Mouse (Mus musculus): Measurements from ENCODE around the gene Tlk1. TPM values are rescaled to one million over a fixed set of nuclear protein-coding genes. Genes with fewer than 3 reads are reported as not detected.

Gene Tlk1
- polyA plus RNA-seq, 1 experiment from 2014 or later, result 18.0 TPM

DNA sequence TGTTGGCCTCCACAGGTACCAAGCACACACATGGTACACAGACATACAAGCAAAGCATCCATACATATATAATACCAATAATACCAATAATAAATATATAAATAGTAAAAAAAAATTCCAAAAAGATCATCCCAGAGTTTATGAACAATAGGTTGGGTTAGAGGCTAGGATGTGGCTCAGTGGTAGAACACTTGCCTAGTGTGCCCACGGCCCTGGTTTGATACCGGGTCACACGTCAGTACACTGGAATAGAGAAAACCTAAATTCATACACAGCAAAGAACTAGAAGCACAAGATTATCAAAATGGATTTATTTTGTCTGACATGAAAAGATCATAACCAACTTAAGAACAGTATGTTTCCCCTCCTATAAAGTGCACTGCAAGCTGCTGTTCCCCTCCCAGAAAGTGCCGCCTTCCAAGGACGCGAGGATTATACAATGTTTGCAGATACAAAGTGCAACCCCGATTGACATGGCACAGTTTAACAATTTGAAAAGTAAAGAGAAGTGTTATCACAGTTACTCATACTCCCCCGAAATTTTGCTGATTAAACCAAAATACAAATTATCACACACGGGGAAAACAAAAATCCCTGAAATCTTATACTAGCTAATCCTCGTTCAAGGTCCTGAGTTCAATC lies 6.3 kb upstream of the Tlk1 start:
- ATAC-seq (ENCODE audit: extremely low read depth, insufficient number of reproducible peaks, low FRiP score, low TSS enrichment), result no peak
- WGBS, result 83% methylated on average over 10 of the region's 10 CpGs

DNA sequence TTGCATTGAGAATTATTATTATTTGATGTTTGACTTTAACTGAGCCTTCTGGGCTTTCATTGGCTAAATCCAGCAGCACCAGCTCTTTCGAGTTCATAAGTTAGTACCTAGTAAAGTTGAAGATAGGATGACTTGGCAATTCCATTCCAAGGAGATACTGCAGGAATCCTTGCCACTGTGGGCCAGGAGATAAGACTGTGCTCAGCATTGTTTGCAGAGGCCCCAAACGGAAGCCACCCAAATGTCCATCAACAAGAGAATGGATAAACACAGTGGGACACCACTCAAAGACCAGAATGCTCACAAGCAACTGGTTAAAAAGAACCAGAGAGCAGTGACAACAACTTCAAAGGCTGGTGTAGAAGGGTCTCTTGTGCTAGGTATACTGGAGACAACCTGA lies 5.2 kb upstream of the Tlk1 start:
- Histone ChIP-seq H3K4me2 (no peak overlapping the region), H3K27me3 (replicated peaks) (no peaks in the 10 kb centered on the region), H3K27ac (replicated peaks) (no peak overlapping the region), H3K36me3 (no peaks in the 10 kb centered on the region), H3K9ac (no peak overlapping the region), H3K4me3 (no peak overlapping the region), H3K9me3 (no peaks in the 10 kb centered on the region), H3K4me1 (peaks cover 12% of the 10 kb centered on the region)
- no peak for ATAC-seq (ENCODE audit: extremely low read depth, insufficient number of reproducible peaks, low FRiP score, low TSS enrichment)
- WGBS, result 28% methylated on average over 2 of the region's 2 CpGs

More for the DNA sequence above, 6.3 kb upstream of the Tlk1 start:
- Histone ChIP-seq H3K27me3 (replicated peaks) (no peaks in the 10 kb centered on the region), H3K4me2 (no peak overlapping the region), H3K9me3 (no peaks in the 10 kb centered on the region), H3K9ac (no peak overlapping the region), H3K4me3 (no peak overlapping the region), H3K27ac (replicated peaks) (no peak overlapping the region), H3K4me1 (peaks cover 5% of the 10 kb centered on the region), H3K36me3 (no peaks in the 10 kb centered on the region)

- H3K36me3 ChIP-seq, result no peaks in the 10 kb centered on the region
- H3K9ac ChIP-seq, result no peak overlapping the region
- no peaks in the 10 kb centered on the region for H3K27me3 ChIP-seq (replicated peaks)
- no peak for ATAC-seq (ENCODE audit: extremely low read depth, insufficient number of reproducible peaks, low FRiP score, low TSS enrichment)
- WGBS, result 73% methylated on average over 5 of the region's 5 CpGs
- no peak overlapping the region for H3K27ac ChIP-seq (replicated peaks)
- H3K4me1 ChIP-seq, result peaks cover 12% of the 10 kb centered on the region
- no peak overlapping the region for H3K4me2 ChIP-seq
- no peaks in the 10 kb centered on the region for H3K9me3 ChIP-seq
- H3K4me3 ChIP-seq, result no peak overlapping the region
These were observed 4.5 kb upstream of the Tlk1 start for GRCm38 (mm10) chr2:70829946-70830610.

DNA sequence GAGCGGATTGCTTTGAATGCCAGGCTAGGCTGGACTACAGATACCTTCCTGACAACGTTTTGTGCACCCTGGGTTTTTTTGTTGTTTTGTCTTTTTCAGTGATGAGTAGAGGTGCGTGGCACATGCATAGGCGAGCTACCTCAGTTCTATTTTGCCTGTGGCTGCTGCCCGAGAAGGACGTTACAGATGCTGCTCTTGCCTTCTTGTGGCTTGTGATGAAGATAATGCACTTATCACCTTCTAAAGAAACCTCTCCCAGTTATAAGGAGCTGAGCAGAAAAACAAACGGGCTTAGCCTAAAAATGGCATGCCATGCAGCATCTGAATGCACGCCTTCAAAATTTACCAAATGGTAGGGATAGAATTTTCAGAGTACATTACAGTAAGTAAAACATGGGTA lies 2.3 kb upstream of the Tlk1 start:
- no peaks in the 10 kb centered on the region for H3K27me3 ChIP-seq (replicated peaks)
- no peak overlapping the region for H3K4me3 ChIP-seq
- peaks cover 21% of the 10 kb centered on the region for H3K4me1 ChIP-seq
- H3K4me2 ChIP-seq, result no peak overlapping the region
- ATAC-seq (ENCODE audit: extremely low read depth, insufficient number of reproducible peaks, low FRiP score, low TSS enrichment), result no peak
- H3K9me3 ChIP-seq, result no peaks in the 10 kb centered on the region
- H3K27ac ChIP-seq (replicated peaks), result no peak overlapping the region
- 58% methylated on average over 8 of the region's 8 CpGs for WGBS
- no peaks in the 10 kb centered on the region for H3K36me3 ChIP-seq
- no peak overlapping the region for H3K9ac ChIP-seq

DNA sequence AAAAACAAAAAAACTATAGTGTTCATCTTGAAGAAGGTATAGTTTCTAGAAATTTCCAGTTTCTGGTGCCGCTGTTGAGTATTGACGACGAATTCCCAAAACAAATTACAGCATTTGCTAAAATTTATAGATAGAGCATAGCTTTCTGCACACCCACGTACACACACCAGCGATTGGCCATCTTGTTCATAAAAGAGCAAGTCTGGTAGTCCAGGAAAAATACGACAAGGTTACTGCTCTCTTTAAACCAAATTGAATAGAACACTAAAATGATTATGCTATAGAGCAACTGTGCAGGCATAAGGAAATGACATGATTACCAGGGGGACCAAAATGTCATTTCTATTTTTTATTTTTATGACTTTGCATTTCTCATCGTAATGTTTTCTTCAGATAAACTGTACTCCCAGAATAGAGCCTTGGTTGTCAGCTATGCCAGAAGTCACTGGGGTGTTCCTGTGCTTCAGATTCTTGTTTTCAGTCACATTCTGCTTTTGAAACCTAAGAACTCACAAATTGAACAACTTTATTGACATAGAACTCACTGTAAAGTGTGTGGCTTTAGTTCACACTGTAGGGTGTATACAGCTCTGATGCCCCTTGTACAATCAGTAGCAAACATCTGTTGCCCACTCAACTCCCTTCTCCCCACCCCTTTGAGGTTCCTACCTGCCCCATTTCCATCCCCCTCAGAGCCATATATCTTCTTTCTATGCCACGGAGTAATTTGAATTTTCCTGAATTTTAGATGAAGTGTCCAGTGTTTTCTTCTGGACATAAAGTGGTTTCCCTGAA lies 1.1 kb upstream of the Tlk1 start:
- H3K27me3 ChIP-seq (replicated peaks), result no peaks in the 10 kb centered on the region
- peak overlapping the region; percentile 93 for H3K4me3 ChIP-seq
- 74% methylated on average over 8 of the region's 8 CpGs for WGBS
- peak overlapping the region; percentile 55; the same call in 1 of the 2 replicates for H3K9ac ChIP-seq
- no peaks in the 10 kb centered on the region for H3K36me3 ChIP-seq
- no peaks in the 10 kb centered on the region for H3K9me3 ChIP-seq
- peak overlapping the region; percentile 100 for H3K27ac ChIP-seq (replicated peaks)
- H3K4me2 ChIP-seq, result peak overlapping the region; percentile 86
- ATAC-seq (ENCODE audit: extremely low read depth, insufficient number of reproducible peaks, low FRiP score, low TSS enrichment), result no peak
- peaks cover 32% of the 10 kb centered on the region for H3K4me1 ChIP-seq

GRCm38 (mm10) chr2:70824838-70825370 lies 624 bp downstream of the Tlk1 start:
- no peaks in the 10 kb centered on the region for H3K36me3 ChIP-seq
- H3K4me2 ChIP-seq, result peak overlapping the region; percentile 86
- peaks cover 42% of the 10 kb centered on the region for H3K4me1 ChIP-seq
- peak overlapping the region; percentile 100 for H3K27ac ChIP-seq (replicated peaks)
- no peaks in the 10 kb centered on the region for H3K9me3 ChIP-seq
- H3K4me3 ChIP-seq, result peak overlapping the region; percentile 93
- no peaks in the 10 kb centered on the region for H3K27me3 ChIP-seq (replicated peaks)
- peak; percentile 44 for ATAC-seq (ENCODE audit: extremely low read depth, insufficient number of reproducible peaks, low FRiP score, low TSS enrichment)
- under 1% methylated on average over 58 of the region's 59 CpGs for WGBS
- peak overlapping the region; percentile 100 for H3K9ac ChIP-seq

DNA sequence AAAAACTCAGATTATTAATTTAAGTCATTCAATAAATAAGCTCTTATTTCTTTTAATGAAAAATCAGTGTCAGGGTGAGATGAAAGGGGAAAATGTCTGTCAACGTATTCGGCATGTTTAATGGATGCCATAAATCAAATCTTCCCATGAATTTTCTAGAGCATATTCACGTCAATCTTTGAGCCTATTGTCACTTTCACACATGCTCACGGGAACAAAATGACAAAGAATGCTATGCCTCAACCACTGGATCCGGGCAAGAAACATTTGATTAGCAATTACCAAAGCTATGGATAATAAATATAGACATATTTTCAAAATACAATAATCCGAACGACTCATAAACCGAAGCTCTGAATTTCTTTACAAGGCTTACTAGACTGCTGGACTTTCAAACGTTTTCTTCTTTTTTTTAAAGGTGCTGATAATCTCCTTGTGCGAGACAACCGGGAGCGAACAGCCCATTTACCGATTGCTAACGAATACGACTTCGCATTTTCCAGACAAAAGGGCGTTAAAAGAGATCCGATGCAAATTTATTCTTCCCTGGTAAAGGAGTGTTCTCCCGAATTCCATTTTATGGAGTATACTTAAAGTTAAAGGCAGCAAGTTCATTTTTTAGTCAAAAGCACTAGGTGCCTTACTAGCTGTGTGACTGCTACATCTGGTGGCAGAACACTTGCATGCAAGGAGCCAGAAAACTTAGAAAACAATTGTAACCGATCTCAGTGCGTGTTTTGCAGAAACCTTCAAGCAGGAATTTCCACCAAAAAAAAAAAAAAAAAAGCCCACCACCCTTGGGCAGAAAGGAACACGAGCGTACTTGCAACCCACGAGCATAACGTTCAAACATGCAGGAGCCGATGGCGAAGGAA lies 1.4 kb downstream of the Tlk1 start:
- Histone ChIP-seq H3K9me3 (no peaks in the 10 kb centered on the region), H3K4me1 (peaks cover 44% of the 10 kb centered on the region), H3K4me2 (peak overlapping the region; percentile 86), H3K27me3 (replicated peaks) (no peaks in the 10 kb centered on the region), H3K36me3 (no peaks in the 10 kb centered on the region), H3K9ac (peak overlapping the region; percentile 100), H3K27ac (replicated peaks) (peak overlapping the region; percentile 100), H3K4me3 (peak overlapping the region; percentile 93)
- no peak for ATAC-seq (ENCODE audit: extremely low read depth, insufficient number of reproducible peaks, low FRiP score, low TSS enrichment)
- 1% methylated on average over 27 of the region's 27 CpGs for WGBS

- H3K9me3 ChIP-seq, result no peaks in the 10 kb centered on the region
- ATAC-seq (ENCODE audit: extremely low read depth, insufficient number of reproducible peaks, low FRiP score, low TSS enrichment), result no peak
- peak overlapping the region; percentile 100; the same call in 1 of the 2 replicates for H3K9ac ChIP-seq
- 17% methylated on average over 5 of the region's 5 CpGs for WGBS
- no peaks in the 10 kb centered on the region for H3K36me3 ChIP-seq
- no peak overlapping the region for H3K27ac ChIP-seq (replicated peaks)
- H3K4me3 ChIP-seq, result peak overlapping the region; percentile 93
- peak overlapping the region; percentile 86 for H3K4me2 ChIP-seq
- H3K4me1 ChIP-seq, result peaks cover 50% of the 10 kb centered on the region
- no peaks in the 10 kb centered on the region for H3K27me3 ChIP-seq (replicated peaks)
These were observed 2.1 kb downstream of the Tlk1 start for GRCm38 (mm10) chr2:70823434-70823833.

GRCm38 (mm10) chr2:70816939-70817338 lies 8.6 kb downstream of the Tlk1 start:
- peaks cover 54% of the 10 kb centered on the region for H3K4me1 ChIP-seq
- no peaks in the 10 kb centered on the region for H3K9me3 ChIP-seq
- no peak overlapping the region for H3K9ac ChIP-seq
- H3K27me3 ChIP-seq (replicated peaks), result no peaks in the 10 kb centered on the region
- H3K4me3 ChIP-seq, result no peak overlapping the region
- no peaks in the 10 kb centered on the region for H3K36me3 ChIP-seq
- no peak overlapping the region for H3K4me2 ChIP-seq
- no peak overlapping the region for H3K27ac ChIP-seq (replicated peaks)
- no peak for ATAC-seq (ENCODE audit: extremely low read depth, insufficient number of reproducible peaks, low FRiP score, low TSS enrichment)
- 59% methylated on average over 3 of the region's 3 CpGs for WGBS

- ATAC-seq (ENCODE audit: extremely low read depth, insufficient number of reproducible peaks, low FRiP score, low TSS enrichment), result no peak
- H3K27me3 ChIP-seq (replicated peaks), result no peaks in the 10 kb centered on the region
- H3K9me3 ChIP-seq, result no peaks in the 10 kb centered on the region
- no peak overlapping the region for H3K4me2 ChIP-seq
- H3K9ac ChIP-seq, result no peak overlapping the region
- no peak overlapping the region for H3K4me3 ChIP-seq
- H3K27ac ChIP-seq (replicated peaks), result no peak overlapping the region
- H3K4me1 ChIP-seq, result peaks cover 49% of the 10 kb centered on the region
- H3K36me3 ChIP-seq, result no peaks in the 10 kb centered on the region
- 77% methylated on average over 2 of the region's 2 CpGs for WGBS
These were observed 9.5 kb downstream of the Tlk1 start for GRCm38 (mm10) chr2:70816016-70816415.
